Mouse (Mus musculus) intestine, postnatal 0 days (tissue): Measurements from ENCODE around the gene Zcwpw1. TPM values are rescaled to one million over a fixed set of nuclear protein-coding genes. Genes with fewer than 3 reads are reported as not detected.

ENCODE experiments used
- ATAC-seq: fragments of 200-750 bp; cut with Nextera tagmentation; 2 replicates; pipeline ENCODE4 v1.8.0; 2017; ENCODE audit warnings: mild to moderate bottlenecking, moderate TSS enrichment, moderate library complexity
- H3K27ac ChIP-seq: fragments of 300-500 bp; sonication (generic); 2 replicates; pipeline ENCODE4 v1.5.1; 2014; ENCODE audit warnings: mild to moderate bottlenecking, low read depth, low read length, moderate library complexity
- H3K27me3 ChIP-seq: fragments of 300-500 bp; sonication (generic); replicated peaks from 2 replicates; pipeline ENCODE4 v1.6.1; 2014; ENCODE audit warnings: low read length, mixed read lengths; ENCODE audit not compliant: control insufficient read depth, insufficient read depth
- H3K36me3 ChIP-seq: fragments of 300-500 bp; sonication (generic); 2 replicates; pipeline ENCODE4 v1.6.1; 2014; ENCODE audit warnings: mild to moderate bottlenecking, moderate library complexity; ENCODE audit not compliant: control insufficient read depth, insufficient read depth
- H3K4me1 ChIP-seq: fragments of 300-500 bp; sonication (generic); replicated peaks from 2 replicates; pipeline ENCODE4 v1.6.1; 2014; ENCODE audit warnings: antibody characterized with exemption, low read length, mixed read lengths; ENCODE audit not compliant: control insufficient read depth, insufficient read depth
- H3K4me2 ChIP-seq: fragments of 300-500 bp; sonication (generic); replicated peaks from 2 replicates; pipeline ENCODE4 v1.6.1; 2014; ENCODE audit warnings: low read depth, mild to moderate bottlenecking, moderate library complexity
- H3K4me3 ChIP-seq: fragments of 300-500 bp; sonication (generic); 2 replicates; pipeline ENCODE4 v1.5.1; 2014; ENCODE audit warnings: low read depth, low read length
- H3K9ac ChIP-seq: fragments of 300-500 bp; sonication (generic); 2 replicates; pipeline ENCODE4 v1.6.1; 2014; ENCODE audit warnings: mild to moderate bottlenecking, low read depth, low read length
- H3K9me3 ChIP-seq: fragments of 300-500 bp; sonication (generic); 2 replicates; pipeline ENCODE4 v1.6.1; 2016; ENCODE audit warnings: mixed run types; ENCODE audit not compliant: control insufficient read depth
- CTCF ChIP-seq: sonication (generic); IDR thresholded peaks from 2 replicates; pipeline ENCODE4 v1.5.1; 2016; ENCODE audit warnings: low read depth, mild to moderate bottlenecking, control low read depth, antibody characterized with exemption, moderate library complexity
- WGBS: fragments of 180-500 bp; shearing (Covaris S2); extraction: QIAGEN DNeasy Blood & Tissue Kit; methylation state at CpG from one replicate; pipeline ENCODE4 v1.1.7; 2014; 5-methylcytosine and 5-hydroxymethylcytosine counted together
- polyA plus RNA-seq: library from polyadenylated mRNA; unstranded; fragments of >200 nt; fragmentation: Nextera tagmentation; extraction: Ambion mirVana; gene quantifications from 2 replicates; pipeline ENCODE4 v1.2.1, GENCODE M21; 2015

Gene Zcwpw1
- polyA plus RNA-seq, result 3.3 and 3.5 TPM in 2 replicates

DNA sequence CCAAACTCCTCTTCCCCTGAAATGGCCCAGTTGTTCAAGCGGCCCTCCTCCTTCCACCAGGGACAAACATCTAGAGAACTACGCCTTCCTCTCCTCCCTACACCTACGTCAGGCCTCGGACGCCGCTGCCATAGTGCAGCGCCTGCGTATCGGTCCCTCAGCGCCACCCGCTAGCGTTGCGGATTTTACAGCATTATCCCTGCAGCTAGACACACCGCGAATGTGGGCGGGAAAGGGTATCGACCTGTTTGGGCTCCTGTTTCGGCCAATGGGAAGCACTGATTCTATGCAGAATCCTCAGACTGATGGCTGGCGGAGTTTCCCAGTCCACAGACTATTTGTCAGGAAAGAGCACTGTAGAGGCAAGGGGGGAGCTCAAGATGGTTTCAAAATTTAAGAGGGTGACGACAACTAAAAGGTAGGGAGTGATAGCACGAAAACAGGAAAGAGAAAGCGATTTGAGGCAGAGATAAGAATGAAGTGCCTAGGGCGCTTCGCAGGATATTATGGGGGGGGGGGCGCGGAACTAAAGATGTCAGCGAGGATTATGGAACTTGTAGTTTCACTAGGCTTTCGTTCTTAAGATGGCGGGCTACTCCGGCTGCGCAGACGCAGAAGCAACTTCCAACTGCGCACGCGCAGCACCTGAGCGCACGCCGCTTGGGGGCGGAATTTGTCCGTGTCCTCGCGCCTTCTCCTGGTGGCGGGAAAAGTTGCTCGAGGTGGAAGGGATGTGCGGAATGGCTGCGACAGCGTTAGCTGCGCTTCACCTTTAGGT is at the start of gene Zcwpw1, which contains the start of gene Mepce:
Zcwpw1 (plus strand) TSS at position 648 of the 778 bp plus-strand sequence.
Mepce (minus strand) TSS at position 505 of the 778 bp plus-strand sequence.
- Histone ChIP-seq H3K4me2 (peak within 1 kb of the TSS; percentile 93), H3K27ac (peak within 1 kb of the TSS; percentile 97), H3K36me3 (peaks cover 19% of the 10 kb centered on the region), H3K9me3 (no peaks in the 10 kb centered on the region), H3K27me3 (no peaks in the 10 kb centered on the region), H3K9ac (peak within 1 kb of the TSS; percentile 66), H3K4me3 (peak within 1 kb of the TSS; percentile 72), H3K4me1 (peaks cover 18% of the 10 kb centered on the region)
- TF ChIP-seq CTCF, result peak; percentile 92
- WGBS, result under 1% methylated on average over 48 of the region's 48 CpGs
- peak; percentile 75 for ATAC-seq

DNA sequence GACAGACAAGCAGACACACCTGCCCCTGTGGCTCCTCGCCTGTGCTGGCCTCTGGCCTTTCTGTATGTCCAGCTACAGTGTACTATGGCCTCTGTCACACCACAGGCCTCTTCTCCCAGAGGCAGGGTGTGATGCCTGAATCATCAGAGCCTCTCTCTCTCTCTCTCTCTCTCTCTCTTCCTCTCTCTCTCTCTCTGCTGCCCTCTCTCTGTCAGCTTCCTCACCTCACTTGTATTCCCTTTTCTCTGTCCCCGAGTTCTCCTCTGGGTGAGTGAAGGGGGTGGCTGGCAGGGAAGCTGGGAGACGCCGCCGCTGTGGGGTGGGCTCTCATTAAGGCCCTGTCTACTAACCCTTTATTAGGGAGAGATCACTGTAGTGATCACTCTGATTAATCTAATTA is 49.1 kb upstream of the Zcwpw1 start:
- Histone ChIP-seq H3K4me1 (no peaks in the 10 kb centered on the region), H3K27me3 (no peaks in the 10 kb centered on the region), H3K27ac (no peak overlapping the region), H3K4me2 (no peak overlapping the region), H3K9ac (no peak overlapping the region), H3K4me3 (no peak overlapping the region), H3K36me3 (peaks cover 15% of the 10 kb centered on the region; the same call in 1 of the 2 replicates), H3K9me3 (no peaks in the 10 kb centered on the region)
- no peak for ATAC-seq
- WGBS, result 53% methylated on average over 5 of the region's 5 CpGs
- TF ChIP-seq CTCF, result peak; percentile 71

DNA sequence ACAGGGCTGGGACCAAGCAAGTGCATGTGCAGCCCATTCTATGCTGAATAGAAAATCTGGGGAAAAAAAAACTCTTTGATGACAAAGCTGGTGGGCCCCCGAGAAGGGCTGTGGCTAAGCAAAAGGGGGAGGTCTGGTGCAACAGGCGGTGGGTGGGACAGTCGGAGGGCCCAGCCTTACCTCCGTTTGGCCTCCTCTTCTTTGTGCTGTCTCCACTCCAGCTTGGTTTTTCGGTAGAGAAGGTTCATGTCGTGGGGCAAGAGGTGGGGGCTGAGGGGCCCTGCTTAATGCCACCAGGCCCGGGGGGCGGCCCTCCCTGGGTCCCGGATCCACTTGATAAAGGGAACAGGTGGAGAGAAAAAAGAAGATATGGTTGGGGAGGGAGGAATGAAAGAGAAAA is 48.1 kb upstream of the Zcwpw1 start:
- H3K9me3 ChIP-seq, result no peaks in the 10 kb centered on the region
- H3K4me2 ChIP-seq, result peak overlapping the region; percentile 92; the same call in 1 of the 2 replicates
- no peak overlapping the region for H3K4me3 ChIP-seq
- no peak overlapping the region for H3K27ac ChIP-seq
- no peaks in the 10 kb centered on the region for H3K4me1 ChIP-seq
- H3K36me3 ChIP-seq, result peaks cover 12% of the 10 kb centered on the region; the same call in 1 of the 2 replicates
- no peaks in the 10 kb centered on the region for H3K27me3 ChIP-seq
- no peak overlapping the region for H3K9ac ChIP-seq
- ATAC-seq, result no peak
- TF ChIP-seq CTCF, result no peak
- 65% methylated on average over 9 of the region's 9 CpGs for WGBS

DNA sequence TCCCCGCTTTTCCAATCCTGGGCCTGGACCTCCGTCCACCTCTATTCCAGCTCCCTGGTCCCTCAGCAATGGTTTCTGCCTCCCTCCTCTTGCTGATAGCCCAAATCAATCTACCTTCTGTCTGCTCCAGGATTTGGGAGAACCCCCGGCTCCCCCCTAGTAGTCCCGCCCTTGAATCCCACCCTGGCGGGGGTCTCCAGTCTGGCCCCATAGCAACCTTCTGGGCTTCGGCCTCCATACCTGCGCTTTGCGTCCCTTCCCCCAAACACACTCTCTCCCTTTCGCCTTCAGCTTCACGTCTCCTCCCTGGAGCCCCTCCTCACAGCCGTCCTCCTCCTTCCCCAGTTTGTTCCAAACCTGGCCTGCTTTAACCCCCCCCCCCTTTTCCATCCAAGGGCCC is 47.1 kb upstream of the Zcwpw1 start:
- Histone ChIP-seq H3K9ac (peak overlapping the region; percentile 62), H3K4me2 (peak overlapping the region; percentile 92), H3K27me3 (no peaks in the 10 kb centered on the region), H3K4me1 (no peaks in the 10 kb centered on the region), H3K27ac (peak overlapping the region; percentile 83; the same call in 1 of the 2 replicates), H3K36me3 (peaks cover 2% of the 10 kb centered on the region; the same call in 1 of the 2 replicates), H3K4me3 (peak overlapping the region; percentile 65), H3K9me3 (no peaks in the 10 kb centered on the region)
- no peak for TF ChIP-seq CTCF
- no peak for ATAC-seq
- WGBS, result 26% methylated on average over 11 of the region's 11 CpGs

DNA sequence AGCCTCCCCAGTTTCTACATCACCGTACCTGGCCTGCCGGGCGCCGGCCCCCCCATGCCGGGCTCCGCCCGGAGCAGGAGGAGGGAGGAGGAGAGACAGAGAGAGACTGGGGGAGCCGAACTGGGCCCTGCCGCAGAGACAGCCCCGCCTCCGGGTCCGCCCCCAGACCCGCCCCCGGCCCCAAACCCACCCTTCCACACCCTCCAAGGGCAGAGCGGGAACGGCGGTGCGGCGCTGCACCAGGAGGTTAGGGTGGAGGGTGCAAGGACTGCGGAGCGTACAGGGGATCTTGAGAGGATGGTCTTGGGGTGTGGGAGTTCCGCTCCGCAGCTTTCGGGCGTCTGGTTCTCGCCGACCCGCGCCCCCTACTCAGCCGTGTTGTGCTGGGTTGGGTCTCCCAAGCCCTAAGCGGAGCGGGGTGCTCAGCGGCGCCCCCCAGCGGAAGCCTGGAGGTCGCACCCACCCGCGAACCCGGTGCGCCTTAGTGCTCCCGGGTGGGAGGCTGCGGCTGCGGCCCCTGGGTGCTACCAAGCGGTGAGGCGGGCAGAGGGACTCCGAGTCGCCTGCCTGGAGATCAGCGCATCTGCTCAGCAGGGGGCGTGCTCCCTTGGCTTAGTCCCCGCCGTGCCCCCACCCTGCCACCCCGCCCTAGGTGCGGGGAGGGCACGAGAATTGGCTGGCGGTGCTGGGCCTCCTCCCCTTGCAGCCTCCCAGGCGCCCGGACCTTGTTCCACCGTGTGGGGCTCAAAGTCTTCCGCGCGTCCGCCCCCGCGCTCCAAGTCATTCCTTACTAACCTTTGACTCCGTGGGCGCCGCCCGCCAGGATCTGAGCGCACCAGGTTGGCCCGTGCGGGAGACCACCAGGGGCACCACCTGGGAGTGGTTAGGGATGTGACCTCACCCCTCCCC is 46.3 kb upstream of the Zcwpw1 start, which contains the start of gene Nyap1:
Nyap1 (minus strand) TSS at position 585 of the 909 bp plus-strand sequence.
- Histone ChIP-seq H3K9ac (peak within 1 kb of the TSS; percentile 62), H3K27me3 (no peaks in the 10 kb centered on the region), H3K36me3 (no peaks in the 10 kb centered on the region; the same call in 1 of the 2 replicates), H3K27ac (peak within 1 kb of the TSS; percentile 83), H3K4me1 (no peaks in the 10 kb centered on the region), H3K4me3 (peak within 1 kb of the TSS; percentile 65), H3K4me2 (peak within 1 kb of the TSS; percentile 92), H3K9me3 (no peaks in the 10 kb centered on the region)
- under 1% methylated on average over 69 of the region's 71 CpGs for WGBS
- ATAC-seq, result peak; percentile 88
- TF ChIP-seq CTCF, result peak; percentile 87
